Mouse (Mus musculus): ENCODE measurements around the gene Spatc1l. TPM values are rescaled to one million over a fixed set of nuclear protein-coding genes. Genes with fewer than 3 reads are reported as not detected.

Gene Spatc1l
- polyA plus RNA-seq (2014; fragmentation: Nextera tagmentation; extraction: Ambion mirVana), result not detected in 2 replicates

DNA sequence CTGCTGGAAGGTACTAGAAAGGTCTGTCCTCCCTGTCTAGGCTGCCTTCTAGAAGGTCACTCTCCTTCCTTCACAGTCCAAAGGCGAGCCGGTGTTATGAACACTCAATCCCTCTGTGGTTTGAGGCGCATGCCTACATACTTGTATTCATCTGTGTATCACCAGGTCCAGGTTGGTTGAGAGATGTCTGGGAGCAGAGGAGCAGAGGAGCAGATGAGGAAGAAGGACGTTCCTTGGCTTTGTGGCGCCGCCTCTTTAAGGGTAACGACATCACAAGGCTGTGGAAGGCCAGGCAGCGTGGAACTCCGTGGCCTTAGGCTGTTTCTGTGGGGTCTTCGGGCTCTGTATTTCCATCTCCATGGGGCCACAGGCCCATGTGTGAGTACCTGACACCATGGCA is at the start of gene Spatc1l:
Gene Spatc1l, plus strand, starts transcription at position 301 of the 400 bp plus-strand sequence.
- H3K9me3 ChIP-seq (replicated peaks; ENCODE audit: control insufficient read depth, low read length), result no peaks in the 10 kb centered on the region
- no peaks in the 10 kb centered on the region for H3K36me3 ChIP-seq (replicated peaks; ENCODE audit: control insufficient read depth, insufficient read depth, low read depth, low read length)
- no peak within 1 kb of the TSS for H3K27ac ChIP-seq (replicated peaks; ENCODE audit: low read depth, low read length)
- H3K4me1 ChIP-seq (ENCODE audit: control insufficient read depth, insufficient read depth, low read length), result no peaks in the 10 kb centered on the region
- ATAC-seq (replicated peaks; ENCODE audit: insufficient number of reproducible peaks, low FRiP score, low TSS enrichment, low read depth) (no peak), DNase-seq (ENCODE audit: low spot score) (no peak)
- H3K9ac ChIP-seq (replicated peaks; ENCODE audit: low read length), result no peak within 1 kb of the TSS
- WGBS, result 88% methylated on average over 10 of the region's 10 CpGs
- no peak within 1 kb of the TSS for H3K4me3 ChIP-seq (ENCODE audit: low read depth, low read length)
- H3K27me3 ChIP-seq (ENCODE audit: control insufficient read depth, insufficient read depth, low read length), result no peaks in the 10 kb centered on the region
- no peak within 1 kb of the TSS for H3K4me2 ChIP-seq (ENCODE audit: low read depth, low read length)

DNA sequence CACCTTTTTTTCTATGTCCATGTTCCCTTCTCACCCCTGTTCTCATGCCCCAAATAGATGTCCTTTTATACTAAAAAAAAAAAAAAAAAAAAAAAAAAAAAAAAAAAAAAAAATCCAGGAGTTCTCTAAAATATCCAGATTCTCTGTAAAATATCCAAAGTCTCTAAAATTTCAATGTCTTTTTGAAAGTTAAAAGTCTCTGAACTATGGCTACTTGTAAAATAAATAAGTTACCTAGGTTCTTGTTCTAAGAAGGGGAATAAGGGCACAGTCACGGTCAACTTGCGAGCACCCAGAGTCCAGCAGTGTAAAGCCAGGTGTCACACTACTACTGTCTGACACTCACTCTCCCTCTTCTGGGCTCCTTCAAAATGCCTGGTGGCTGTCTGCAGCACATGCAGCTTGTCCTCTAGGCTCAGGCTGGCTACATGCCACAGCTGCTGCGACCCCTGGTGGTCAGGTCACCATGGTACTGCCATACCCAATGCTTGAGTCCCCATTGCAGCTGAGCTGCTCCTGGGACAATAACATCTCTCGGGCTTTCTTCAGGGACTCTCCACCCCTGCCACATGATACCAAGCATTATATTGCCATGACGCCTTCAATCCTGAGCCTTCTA is 49.0 kb upstream of the Spatc1l start:
- DNase-seq (ENCODE audit: low spot score), result peak; percentile 80
- Histone ChIP-seq H3K27me3 (ENCODE audit: control insufficient read depth, insufficient read depth, low read length) (no peaks in the 10 kb centered on the region), H3K4me2 (ENCODE audit: low read depth, low read length) (no peak overlapping the region), H3K4me1 (ENCODE audit: control insufficient read depth, insufficient read depth, low read length) (no peaks in the 10 kb centered on the region), H3K4me3 (ENCODE audit: low read depth, low read length) (no peak overlapping the region), H3K9me3 (replicated peaks; ENCODE audit: control insufficient read depth, low read length) (no peaks in the 10 kb centered on the region), H3K9ac (replicated peaks; ENCODE audit: low read length) (no peak overlapping the region), H3K27ac (replicated peaks; ENCODE audit: low read depth, low read length) (no peak overlapping the region), H3K36me3 (replicated peaks; ENCODE audit: control insufficient read depth, insufficient read depth, low read depth, low read length) (peaks cover 3% of the 10 kb centered on the region)
- 42% methylated on average over 5 of the region's 5 CpGs for WGBS
- peak; percentile 90 for ATAC-seq (replicated peaks; ENCODE audit: insufficient number of reproducible peaks, low FRiP score, low TSS enrichment, low read depth)

DNA sequence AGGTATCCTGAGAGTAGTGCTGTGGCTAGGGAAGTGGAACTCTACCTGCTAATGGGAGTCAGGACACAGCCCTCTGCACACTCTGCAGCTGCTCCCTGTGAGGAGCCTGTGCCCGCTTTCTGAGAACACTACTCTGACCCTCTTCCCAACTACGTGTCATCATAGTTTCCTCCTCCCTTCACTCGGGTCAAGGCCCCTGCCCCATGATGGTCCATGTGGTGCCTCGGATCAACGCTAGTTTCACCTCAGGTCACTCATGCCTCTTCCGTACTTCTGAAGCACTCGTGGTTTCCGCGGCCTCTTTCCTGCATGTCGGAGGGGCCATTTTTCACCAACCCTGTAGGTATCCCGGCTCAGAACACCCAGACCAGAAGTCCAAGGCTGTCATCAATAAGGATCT is 31.1 kb upstream of the Spatc1l start:
- Histone ChIP-seq H3K27ac (replicated peaks; ENCODE audit: low read depth, low read length) (no peak overlapping the region), H3K4me3 (ENCODE audit: low read depth, low read length) (peak overlapping the region; percentile 51), H3K27me3 (ENCODE audit: control insufficient read depth, insufficient read depth, low read length) (no peaks in the 10 kb centered on the region), H3K4me1 (ENCODE audit: control insufficient read depth, insufficient read depth, low read length) (no peaks in the 10 kb centered on the region), H3K4me2 (ENCODE audit: low read depth, low read length) (peak overlapping the region; percentile 85), H3K9ac (replicated peaks; ENCODE audit: low read length) (peak overlapping the region; percentile 14), H3K36me3 (replicated peaks; ENCODE audit: control insufficient read depth, insufficient read depth, low read depth, low read length) (no peaks in the 10 kb centered on the region), H3K9me3 (replicated peaks; ENCODE audit: control insufficient read depth, low read length) (no peaks in the 10 kb centered on the region)
- no peak for DNase-seq (ENCODE audit: low spot score)
- WGBS, result 3% methylated on average over 11 of the region's 11 CpGs
- ATAC-seq (replicated peaks; ENCODE audit: insufficient number of reproducible peaks, low FRiP score, low TSS enrichment, low read depth), result peak; percentile 66

DNA sequence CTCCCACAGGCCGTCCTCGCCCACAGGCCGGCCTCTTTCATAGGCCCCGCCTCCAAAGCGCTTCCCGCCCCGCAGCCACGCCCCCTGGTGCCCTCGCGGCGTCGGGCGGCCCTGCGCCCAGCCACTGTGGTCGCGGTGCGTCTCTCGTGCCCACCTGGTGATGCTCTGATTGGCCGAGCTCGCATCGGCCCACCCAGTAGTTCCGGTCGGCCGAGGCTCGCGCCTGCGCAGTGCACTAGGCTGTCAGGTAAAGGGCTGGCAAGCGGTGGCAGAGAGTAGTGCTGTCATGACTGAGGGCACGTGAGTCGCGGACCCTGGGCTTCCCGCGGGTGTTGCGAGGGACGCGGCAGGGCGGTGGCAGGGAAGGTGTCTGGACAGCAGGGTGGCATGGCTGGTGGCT is 30.7 kb upstream of the Spatc1l start, which contains the start of gene Lss:
Gene Lss, plus strand, starts transcription at position 214 of the 400 bp plus-strand sequence.
- H3K4me2 ChIP-seq (ENCODE audit: low read depth, low read length), result peak within 1 kb of the TSS; percentile 85

DNA sequence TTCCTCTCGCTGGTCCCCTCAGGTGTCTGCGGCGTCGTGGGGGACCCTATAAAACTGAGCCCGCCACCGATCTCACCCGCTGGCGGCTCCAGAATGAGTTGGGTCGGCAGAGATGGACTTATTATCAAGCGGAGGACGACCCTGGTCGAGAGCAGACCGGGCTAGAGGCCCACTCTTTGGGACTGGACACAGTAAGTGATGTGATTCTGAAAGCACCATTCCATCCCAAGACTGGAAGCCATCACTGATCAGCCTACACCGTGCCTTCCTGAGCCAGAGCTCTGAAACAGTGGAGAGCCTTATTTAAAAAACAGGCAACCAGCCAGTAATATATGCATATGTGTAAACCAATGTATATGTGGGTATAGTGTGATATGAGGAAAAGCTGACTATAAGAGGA is 30.2 kb upstream of the Spatc1l start:
- Histone ChIP-seq H3K36me3 (replicated peaks; ENCODE audit: control insufficient read depth, insufficient read depth, low read depth, low read length) (no peaks in the 10 kb centered on the region), H3K9me3 (replicated peaks; ENCODE audit: control insufficient read depth, low read length) (no peaks in the 10 kb centered on the region), H3K27me3 (ENCODE audit: control insufficient read depth, insufficient read depth, low read length) (no peaks in the 10 kb centered on the region), H3K27ac (replicated peaks; ENCODE audit: low read depth, low read length) (0 out of 2 replicates have a peak overlapping the region, but pooled peaks have one; percentile 24), H3K4me3 (ENCODE audit: low read depth, low read length) (peak overlapping the region; percentile 51), H3K9ac (replicated peaks; ENCODE audit: low read length) (peak overlapping the region; percentile 71), H3K4me2 (ENCODE audit: low read depth, low read length) (peak overlapping the region; percentile 85), H3K4me1 (ENCODE audit: control insufficient read depth, insufficient read depth, low read length) (no peaks in the 10 kb centered on the region)
- DNase-seq (ENCODE audit: low spot score) (peak; percentile 12), ATAC-seq (replicated peaks; ENCODE audit: insufficient number of reproducible peaks, low FRiP score, low TSS enrichment, low read depth) (peak; percentile 10; the same call in 1 of the 2 replicates)
- WGBS, result 3% methylated on average over 14 of the region's 14 CpGs

More for the DNA sequence above, 30.7 kb upstream of the Spatc1l start, which contains the start of gene Lss:
- H3K9me3 ChIP-seq (replicated peaks; ENCODE audit: control insufficient read depth, low read length), result no peaks in the 10 kb centered on the region
- H3K27me3 ChIP-seq (ENCODE audit: control insufficient read depth, insufficient read depth, low read length), result no peaks in the 10 kb centered on the region
- H3K27ac ChIP-seq (replicated peaks; ENCODE audit: low read depth, low read length), result 0 out of 2 replicates have a peak within 1 kb of the TSS, but pooled peaks have one; percentile 24
- WGBS, result under 1% methylated on average over 35 of the region's 37 CpGs
- ATAC-seq (replicated peaks; ENCODE audit: insufficient number of reproducible peaks, low FRiP score, low TSS enrichment, low read depth) (peak; percentile 99), DNase-seq (ENCODE audit: low spot score) (peak; percentile 97)
- H3K4me3 ChIP-seq (ENCODE audit: low read depth, low read length), result peak within 1 kb of the TSS; percentile 51
- H3K4me1 ChIP-seq (ENCODE audit: control insufficient read depth, insufficient read depth, low read length), result no peaks in the 10 kb centered on the region
- peak within 1 kb of the TSS; percentile 71 for H3K9ac ChIP-seq (replicated peaks; ENCODE audit: low read length)
- no peaks in the 10 kb centered on the region for H3K36me3 ChIP-seq (replicated peaks; ENCODE audit: control insufficient read depth, insufficient read depth, low read depth, low read length)

DNA sequence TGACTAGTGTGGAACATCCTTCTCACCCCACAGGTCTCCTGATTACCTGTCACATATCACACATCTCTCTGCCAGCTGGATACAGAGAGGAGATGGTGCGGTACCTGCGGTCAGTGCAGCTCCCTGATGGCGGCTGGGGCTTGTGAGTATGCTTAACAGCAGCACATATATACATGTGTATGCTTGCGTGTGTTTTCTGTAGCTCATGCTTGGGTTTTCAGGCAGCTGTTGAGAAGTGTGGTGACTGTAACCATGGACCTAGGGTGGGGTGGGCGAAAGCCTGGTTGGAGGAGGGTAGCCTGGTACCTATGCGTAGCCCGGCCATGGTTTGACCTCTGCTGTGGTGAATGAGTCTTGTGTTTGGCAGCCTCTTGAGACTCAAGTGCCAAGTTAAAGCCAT is 26.5 kb upstream of the Spatc1l start:
- Histone ChIP-seq H3K27me3 (ENCODE audit: control insufficient read depth, insufficient read depth, low read length) (no peaks in the 10 kb centered on the region), H3K4me2 (ENCODE audit: low read depth, low read length) (no peak overlapping the region), H3K4me3 (ENCODE audit: low read depth, low read length) (no peak overlapping the region), H3K9ac (replicated peaks; ENCODE audit: low read length) (no peak overlapping the region), H3K4me1 (ENCODE audit: control insufficient read depth, insufficient read depth, low read length) (no peaks in the 10 kb centered on the region), H3K27ac (replicated peaks; ENCODE audit: low read depth, low read length) (no peak overlapping the region), H3K36me3 (replicated peaks; ENCODE audit: control insufficient read depth, insufficient read depth, low read depth, low read length) (peaks cover 3% of the 10 kb centered on the region), H3K9me3 (replicated peaks; ENCODE audit: control insufficient read depth, low read length) (no peaks in the 10 kb centered on the region)
- DNase-seq (ENCODE audit: low spot score), result no peak
- no peak for ATAC-seq (replicated peaks; ENCODE audit: insufficient number of reproducible peaks, low FRiP score, low TSS enrichment, low read depth)
- WGBS, result 95% methylated on average over 7 of the region's 7 CpGs

DNA sequence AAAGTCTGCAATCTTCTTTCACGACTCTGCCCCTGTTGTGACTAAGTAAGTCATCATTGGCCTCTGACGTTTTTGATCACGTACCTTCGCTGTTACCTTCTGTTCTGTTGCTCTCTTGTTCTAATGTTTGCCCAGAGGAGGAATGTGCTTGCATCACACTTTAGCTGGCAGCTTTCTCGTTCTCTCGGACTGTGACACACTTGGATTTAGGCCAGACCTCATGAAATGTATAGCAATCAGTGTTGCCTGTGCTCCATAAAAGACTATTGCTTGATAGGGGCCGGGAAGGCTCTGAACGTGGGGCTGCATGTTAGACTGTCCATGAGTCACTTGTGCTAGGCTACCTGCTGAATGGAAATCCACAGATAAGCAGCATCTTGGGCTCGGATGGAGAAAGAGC is 24.5 kb upstream of the Spatc1l start:
- no peak for DNase-seq (ENCODE audit: low spot score)
- H3K27ac ChIP-seq (replicated peaks; ENCODE audit: low read depth, low read length), result no peak overlapping the region
- ATAC-seq (replicated peaks; ENCODE audit: insufficient number of reproducible peaks, low FRiP score, low TSS enrichment, low read depth), result no peak
- H3K9ac ChIP-seq (replicated peaks; ENCODE audit: low read length), result no peak overlapping the region
- no peaks in the 10 kb centered on the region for H3K4me1 ChIP-seq (ENCODE audit: control insufficient read depth, insufficient read depth, low read length)
- H3K27me3 ChIP-seq (ENCODE audit: control insufficient read depth, insufficient read depth, low read length), result no peaks in the 10 kb centered on the region
- whole genome bisulfite sequencing, result 89% methylated on average over 9 of the region's 9 CpGs
- H3K4me3 ChIP-seq (ENCODE audit: low read depth, low read length), result no peak overlapping the region
- no peak overlapping the region for H3K4me2 ChIP-seq (ENCODE audit: low read depth, low read length)
- H3K9me3 ChIP-seq (replicated peaks; ENCODE audit: control insufficient read depth, low read length), result no peaks in the 10 kb centered on the region
- peaks cover 3% of the 10 kb centered on the region for H3K36me3 ChIP-seq (replicated peaks; ENCODE audit: control insufficient read depth, insufficient read depth, low read depth, low read length)

DNA sequence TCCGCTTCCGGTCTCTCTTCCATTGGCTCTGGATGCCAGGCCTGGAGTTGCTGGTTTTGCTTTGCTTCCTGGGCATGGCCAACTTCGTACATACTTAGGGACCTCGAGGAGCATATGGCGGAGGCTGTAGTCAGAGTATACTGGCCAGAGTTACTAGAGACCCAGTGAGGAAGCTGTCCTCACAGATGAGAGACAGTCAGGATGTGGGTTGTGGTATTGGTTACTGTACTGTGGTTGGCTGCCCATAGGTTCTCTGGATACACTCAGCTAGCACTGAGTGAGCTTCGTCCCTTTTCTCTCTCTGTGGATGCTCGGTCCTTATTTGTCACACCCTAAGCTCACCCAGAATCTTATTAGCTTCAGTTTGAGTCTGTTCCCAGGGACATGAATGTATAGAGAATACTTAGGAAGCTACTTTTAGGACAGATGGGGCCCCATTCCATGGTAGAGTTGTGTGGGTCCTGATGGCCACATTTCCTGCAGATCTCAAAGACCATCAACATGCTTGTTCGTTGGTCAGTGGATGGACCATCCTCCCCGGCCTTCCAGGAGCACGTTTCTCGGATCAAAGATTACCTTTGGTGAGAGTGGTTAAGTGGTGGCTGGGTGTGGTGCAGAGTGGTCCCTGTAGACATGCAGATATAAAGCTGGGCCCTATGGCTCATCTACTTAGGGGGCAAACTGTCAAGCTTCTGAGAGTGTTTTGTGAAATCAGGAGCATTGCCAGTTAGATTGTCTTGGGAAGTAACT is 20.6 kb upstream of the Spatc1l start:
- H3K4me1 ChIP-seq (ENCODE audit: control insufficient read depth, insufficient read depth, low read length), result no peaks in the 10 kb centered on the region
- DNase-seq (ENCODE audit: low spot score) (no peak), ATAC-seq (replicated peaks; ENCODE audit: insufficient number of reproducible peaks, low FRiP score, low TSS enrichment, low read depth) (no peak)
- no peak overlapping the region for H3K27ac ChIP-seq (replicated peaks; ENCODE audit: low read depth, low read length)
- peaks cover 3% of the 10 kb centered on the region for H3K36me3 ChIP-seq (replicated peaks; ENCODE audit: control insufficient read depth, insufficient read depth, low read depth, low read length)
- no peak overlapping the region for H3K9ac ChIP-seq (replicated peaks; ENCODE audit: low read length)
- H3K9me3 ChIP-seq (replicated peaks; ENCODE audit: control insufficient read depth, low read length), result no peaks in the 10 kb centered on the region
- H3K27me3 ChIP-seq (ENCODE audit: control insufficient read depth, insufficient read depth, low read length), result no peaks in the 10 kb centered on the region
- no peak overlapping the region for H3K4me3 ChIP-seq (ENCODE audit: low read depth, low read length)
- WGBS, result 92% methylated on average over 11 of the region's 11 CpGs
- H3K4me2 ChIP-seq (ENCODE audit: low read depth, low read length), result no peak overlapping the region
